In genomic region chr12:36126049-36126448, GRCm38 (mm10) we compare ENCODE assay signal across 17 mouse cellular contexts.
"Had no signal": no experiment of that assay in that cellular context is flagged by ENCODE, and none has a peak within 500 bp of the region (broad histone marks: within the 10 kb centered on the region; RNA-seq: fewer than 3 reads in every experiment).

No protein-coding gene starts in this region.

- H3K9me3 ChIP-seq: limb, embryonic 10.5 days; limb, embryonic 13.5 days; liver, embryonic 13.5 days; neural tube, embryonic 12.5 days; neural tube, embryonic 15.5 days had no signal

- DNase-seq: liver, embryonic 13.5 days; lung, adult 2 months; lung, postnatal 14 days; lung, postnatal 4 days; midbrain, embryonic 14.5 days; right cerebral cortex, adult 18-20 months; right cerebral cortex, postnatal 14 days; right cerebral cortex, postnatal 4 days; spleen, adult 18-20 months; thymus, adult 18-20 months; thymus, postnatal 4 days had no signal

- ATAC-seq: intestine, postnatal 0 days had no signal

- H3K9ac ChIP-seq: limb, embryonic 13.5 days; liver, embryonic 13.5 days; neural tube, embryonic 12.5 days; neural tube, embryonic 15.5 days had no signal

- H3K4me1 ChIP-seq: limb, embryonic 10.5 days; liver, embryonic 13.5 days; neural tube, embryonic 12.5 days; neural tube, embryonic 15.5 days had no signal

- H3K27me3 ChIP-seq: limb, embryonic 13.5 days; liver, embryonic 13.5 days; neural tube, embryonic 12.5 days; neural tube, embryonic 15.5 days had no signal

- H3K4me3 ChIP-seq: limb, embryonic 10.5 days; limb, embryonic 13.5 days; liver, embryonic 13.5 days; neural tube, embryonic 12.5 days; neural tube, embryonic 15.5 days had no signal

- H3K27ac ChIP-seq: limb, embryonic 10.5 days; limb, embryonic 13.5 days; liver, embryonic 13.5 days; neural tube, embryonic 12.5 days; neural tube, embryonic 15.5 days had no signal

- H3K4me2 ChIP-seq: limb, embryonic 13.5 days; liver, embryonic 13.5 days; midbrain, embryonic 11.5 days; neural tube, embryonic 12.5 days; neural tube, embryonic 15.5 days had no signal
